Mouse (Mus musculus) midbrain, embryonic 13.5 days (tissue): ENCODE results near the gene Tnfrsf11a. TPM values are rescaled to one million over a fixed set of nuclear protein-coding genes. Genes with fewer than 3 reads are reported as not detected.
"Not testable (repeated sequence)": the region's sequence is repeated elsewhere in the genome, so short reads cannot be mapped to it uniquely, and the experiment has no call there.

Source experiments
- ATAC-seq: fragments of 200-750 bp; cut with Nextera tagmentation; 2 replicates; pipeline ENCODE4 v1.8.0; 2017; ENCODE audit warnings: mild to moderate bottlenecking, moderate TSS enrichment, moderate library complexity
- H3K27ac ChIP-seq: fragments of 300-500 bp; sonication (generic); 2 replicates; pipeline ENCODE4 v1.5.1; 2015; ENCODE audit warnings: inconsistent platforms, mild to moderate bottlenecking, moderate library complexity
- H3K27me3 ChIP-seq: fragments of 300-500 bp; sonication (generic); 2 replicates; pipeline ENCODE4 v1.6.1; 2015; ENCODE audit warnings: mild to moderate bottlenecking, inconsistent platforms
- H3K36me3 ChIP-seq: fragments of 300-500 bp; sonication (generic); 2 replicates; pipeline ENCODE4 v1.6.1; 2015; ENCODE audit warnings: mild to moderate bottlenecking, inconsistent platforms
- H3K4me1 ChIP-seq: fragments of 300-500 bp; sonication (generic); replicated peaks from 2 replicates; pipeline ENCODE4 v1.6.1; 2015; ENCODE audit warnings: inconsistent platforms
- H3K4me2 ChIP-seq: fragments of 300-500 bp; sonication (generic); replicated peaks from 2 replicates; pipeline ENCODE4 v1.6.1; 2015; ENCODE audit warnings: moderate library complexity, mild to moderate bottlenecking, inconsistent platforms
- H3K4me3 ChIP-seq: fragments of 300-500 bp; sonication (generic); replicated peaks from 2 replicates; pipeline ENCODE4 v1.5.1; 2015; ENCODE audit warnings: mild to moderate bottlenecking, inconsistent platforms
- H3K9ac ChIP-seq: fragments of 300-500 bp; sonication (generic); replicated peaks from 2 replicates; pipeline ENCODE4 v1.6.1; 2015; ENCODE audit warnings: mild to moderate bottlenecking, inconsistent platforms
- H3K9me3 ChIP-seq: fragments of 300-500 bp; sonication (generic); 2 replicates; pipeline ENCODE4 v1.6.1; 2016; ENCODE audit warnings: mild to moderate bottlenecking, inconsistent platforms
- WGBS: fragments of 180-500 bp; shearing (Covaris S2); methylation state at CpG from one replicate; pipeline ENCODE4 v1.1.7; 2015; 5-methylcytosine and 5-hydroxymethylcytosine counted together
- polyA plus RNA-seq: library from polyadenylated mRNA; unstranded; fragments of >200 nt; fragmentation: Nextera tagmentation; extraction: Ambion mirVana; gene quantifications from 2 replicates; pipeline ENCODE4 v1.2.1, GENCODE M21; 2015

The Tnfrsf11a gene
- polyA plus RNA-seq, 1 experiment from 2014 or later, result 0.36 TPM

GRCm38 (mm10) chr1:105759422-105760165 lies 20.9 kb upstream of the Tnfrsf11a start:
- H3K36me3 ChIP-seq, result peaks cover 1% of the 10 kb centered on the region; the same call in 1 of the 2 replicates
- ATAC-seq, result no peak
- peaks cover 7% of the 10 kb centered on the region; the same call in 1 of the 2 replicates for H3K9me3 ChIP-seq
- no peak overlapping the region for H3K4me3 ChIP-seq
- 89% methylated on average over 3 of the region's 3 CpGs for WGBS
- no peaks in the 10 kb centered on the region for H3K4me1 ChIP-seq
- no peak overlapping the region for H3K4me2 ChIP-seq
- H3K27ac ChIP-seq, result no peak overlapping the region
- no peaks in the 10 kb centered on the region for H3K27me3 ChIP-seq
- no peak overlapping the region for H3K9ac ChIP-seq

GRCm38 (mm10) chr1:105765586-105765985 lies 14.9 kb upstream of the Tnfrsf11a start:
- ATAC-seq, result no peak
- no peak overlapping the region for H3K4me3 ChIP-seq
- no peaks in the 10 kb centered on the region for H3K4me1 ChIP-seq
- peaks cover 7% of the 10 kb centered on the region; the same call in 1 of the 2 replicates for H3K9me3 ChIP-seq
- H3K27me3 ChIP-seq, result no peaks in the 10 kb centered on the region
- WGBS, result 76% methylated on average over 8 of the region's 8 CpGs
- no peaks in the 10 kb centered on the region for H3K36me3 ChIP-seq
- no peak overlapping the region for H3K9ac ChIP-seq
- no peak overlapping the region for H3K4me2 ChIP-seq
- H3K27ac ChIP-seq, result no peak overlapping the region

- not testable (repeated sequence) for H3K9me3 ChIP-seq, ATAC-seq, H3K36me3 ChIP-seq, H3K27me3 ChIP-seq, H3K4me2 ChIP-seq, H3K9ac ChIP-seq, H3K4me3 ChIP-seq, H3K4me1 ChIP-seq, H3K27ac ChIP-seq
- 92% methylated on average over 9 of the region's 9 CpGs for WGBS
Observed at GRCm38 (mm10) chr1:105766099-105766498, 14.4 kb upstream of the Tnfrsf11a start.

DNA sequence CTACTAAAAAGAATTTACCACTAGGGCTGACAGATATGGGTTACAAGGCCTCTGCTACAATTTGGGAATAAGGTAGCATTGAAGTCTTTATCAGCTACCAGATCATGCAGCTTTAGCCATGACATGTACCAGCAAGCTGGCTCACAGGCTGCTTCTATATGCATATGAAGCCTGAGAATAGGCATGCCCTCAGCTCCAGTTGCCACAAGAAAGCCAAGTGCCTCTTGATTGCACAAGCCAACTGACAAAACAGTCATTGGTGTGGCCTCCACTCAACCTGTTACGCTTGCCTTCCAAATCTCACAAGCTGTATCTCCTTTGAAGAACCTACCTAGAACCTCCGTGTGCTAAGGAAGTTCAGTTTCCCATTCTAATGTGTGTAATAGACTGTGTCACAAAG lies 12.1 kb upstream of the Tnfrsf11a start:
- Histone ChIP-seq H3K4me3 (no peak overlapping the region), H3K27me3 (no peaks in the 10 kb centered on the region), H3K36me3 (no peaks in the 10 kb centered on the region), H3K9me3 (no peaks in the 10 kb centered on the region), H3K4me1 (no peaks in the 10 kb centered on the region), H3K27ac (no peak overlapping the region), H3K4me2 (no peak overlapping the region), H3K9ac (no peak overlapping the region)
- ATAC-seq, result no peak
- 94% methylated on average over 2 of the region's 2 CpGs for WGBS

GRCm38 (mm10) chr1:105770685-105771084 lies 9.8 kb upstream of the Tnfrsf11a start:
- Histone ChIP-seq H3K27ac (no peak overlapping the region), H3K9me3 (no peaks in the 10 kb centered on the region), H3K9ac (no peak overlapping the region), H3K4me2 (no peak overlapping the region), H3K36me3 (no peaks in the 10 kb centered on the region), H3K4me3 (no peak overlapping the region), H3K27me3 (no peaks in the 10 kb centered on the region), H3K4me1 (no peaks in the 10 kb centered on the region)
- 87% methylated on average over 2 of the region's 2 CpGs for WGBS
- no peak for ATAC-seq

DNA sequence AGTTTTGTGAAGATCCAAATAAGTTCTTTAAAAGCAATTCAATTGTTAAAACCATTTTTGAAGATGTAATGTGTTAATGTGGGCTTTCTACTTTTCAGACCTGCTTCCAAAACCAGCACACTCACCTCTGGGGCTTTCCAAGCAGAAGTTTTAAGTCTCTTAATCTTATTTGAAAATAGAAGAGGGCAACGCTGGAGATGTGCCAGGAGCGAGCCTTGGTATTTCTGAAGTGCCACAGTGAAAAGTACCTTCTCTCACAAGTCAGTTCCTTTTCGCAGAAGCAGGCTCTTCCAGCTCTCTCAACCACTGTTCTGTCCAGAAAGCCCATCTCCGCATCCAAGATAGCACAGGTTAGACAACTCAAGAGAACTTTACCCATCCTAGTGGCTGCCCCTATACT lies 4.1 kb upstream of the Tnfrsf11a start:
- Histone ChIP-seq H3K4me2 (no peak overlapping the region), H3K4me1 (peaks cover 10% of the 10 kb centered on the region), H3K9ac (no peak overlapping the region), H3K27me3 (peaks cover 21% of the 10 kb centered on the region), H3K36me3 (no peaks in the 10 kb centered on the region), H3K9me3 (no peaks in the 10 kb centered on the region), H3K4me3 (no peak overlapping the region), H3K27ac (no peak overlapping the region)
- 90% methylated on average over 4 of the region's 4 CpGs for WGBS
- no peak for ATAC-seq

GRCm38 (mm10) chr1:105780079-105780456 lies 450 bp upstream of the Tnfrsf11a start:
- 40% methylated on average over 12 of the region's 12 CpGs for WGBS
- ATAC-seq, result no peak
- H3K27ac ChIP-seq, result no peak overlapping the region
- H3K4me3 ChIP-seq, result peak overlapping the region; percentile 62
- H3K9me3 ChIP-seq, result no peaks in the 10 kb centered on the region
- peaks cover 10% of the 10 kb centered on the region for H3K4me1 ChIP-seq
- peak overlapping the region; percentile 92 for H3K4me2 ChIP-seq
- peak overlapping the region; percentile 73 for H3K9ac ChIP-seq
- H3K27me3 ChIP-seq, result peaks cover 32% of the 10 kb centered on the region
- no peaks in the 10 kb centered on the region for H3K36me3 ChIP-seq

DNA sequence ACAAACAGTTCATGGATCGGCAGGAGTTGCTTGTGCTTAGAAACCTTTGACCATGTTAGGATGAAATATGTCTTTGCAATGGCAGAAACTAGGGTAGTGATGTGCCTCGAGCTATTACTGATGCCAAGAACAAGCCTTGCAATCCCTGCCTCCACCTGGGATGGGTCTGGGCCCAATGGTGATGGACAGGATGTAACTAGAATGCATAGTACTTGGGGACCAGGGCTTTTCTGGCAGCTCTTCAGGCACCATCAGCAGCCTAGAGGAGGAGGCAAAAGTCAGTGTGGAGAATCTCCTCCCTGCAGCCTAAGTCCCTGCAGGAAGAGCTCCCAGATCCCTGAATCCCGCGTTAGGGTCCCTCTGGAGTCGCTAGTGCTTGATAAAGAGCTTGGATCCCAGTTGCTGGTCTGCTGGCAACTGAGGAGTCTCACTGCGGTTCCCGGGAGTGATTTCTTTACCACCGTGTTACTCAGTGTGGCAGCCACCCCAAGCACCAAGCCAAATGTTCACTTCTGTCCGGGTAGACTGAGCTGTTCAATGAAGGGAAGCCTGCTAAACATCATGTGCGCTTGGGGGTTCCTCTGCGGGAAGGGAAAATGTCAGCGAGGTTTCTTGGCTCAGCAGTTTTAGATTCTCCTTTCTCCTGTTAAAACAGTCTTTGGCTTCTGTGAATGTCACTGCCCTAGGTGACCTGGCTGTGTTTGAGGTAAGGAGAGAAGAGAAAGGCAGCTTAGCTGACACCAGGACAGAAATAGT lies 1.1 kb downstream of the Tnfrsf11a start:
- H3K4me1 ChIP-seq, result peaks cover 10% of the 10 kb centered on the region
- H3K36me3 ChIP-seq, result no peaks in the 10 kb centered on the region
- no peaks in the 10 kb centered on the region for H3K9me3 ChIP-seq
- ATAC-seq, result no peak
- H3K27ac ChIP-seq, result no peak overlapping the region
- H3K4me2 ChIP-seq, result peak overlapping the region; percentile 92
- peak overlapping the region; percentile 62 for H3K4me3 ChIP-seq
- peaks cover 32% of the 10 kb centered on the region for H3K27me3 ChIP-seq
- H3K9ac ChIP-seq, result no peak overlapping the region
- 49% methylated on average over 12 of the region's 12 CpGs for WGBS

DNA sequence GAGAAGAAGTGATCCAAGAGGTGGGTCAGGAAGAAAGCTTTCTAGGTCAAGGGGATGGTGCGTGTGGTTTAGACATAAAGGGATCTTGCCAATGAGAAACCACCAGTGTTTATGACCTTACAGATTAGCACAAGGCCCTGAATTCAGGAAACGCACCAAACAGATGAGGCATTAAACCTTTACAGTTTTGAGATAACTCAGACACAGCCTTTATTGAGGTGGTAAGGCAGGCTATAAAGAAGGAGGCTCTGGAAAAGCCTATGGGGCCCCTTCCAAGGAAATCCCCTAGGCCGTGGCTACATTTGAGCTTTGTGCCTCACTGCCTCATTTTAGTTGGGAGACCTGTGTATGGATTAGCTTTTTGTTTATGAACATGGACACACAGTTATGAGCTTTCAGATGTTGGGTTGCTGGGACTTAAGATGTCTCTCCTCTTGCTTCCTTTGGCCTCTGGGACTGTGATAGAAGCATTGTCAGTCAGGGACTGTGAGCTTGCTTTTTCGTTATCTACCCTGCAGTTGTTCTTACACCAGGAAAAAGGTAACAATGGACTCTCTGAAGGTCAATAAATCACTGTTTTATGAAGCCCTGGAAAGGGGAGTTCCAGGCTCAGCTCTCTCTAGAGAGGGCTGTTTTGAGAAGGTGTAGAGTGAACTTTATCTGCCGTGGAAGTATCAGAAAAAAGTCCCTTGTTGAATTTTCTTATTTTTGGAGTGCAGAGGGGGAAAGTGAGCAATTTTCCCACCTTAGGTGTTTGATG lies 3.9 kb downstream of the Tnfrsf11a start:
- H3K4me2 ChIP-seq, result no peak overlapping the region
- H3K36me3 ChIP-seq, result no peaks in the 10 kb centered on the region
- no peak overlapping the region for H3K9ac ChIP-seq
- peaks cover 10% of the 10 kb centered on the region for H3K4me1 ChIP-seq
- no peak for ATAC-seq
- peaks cover 31% of the 10 kb centered on the region for H3K27me3 ChIP-seq
- H3K27ac ChIP-seq, result no peak overlapping the region
- no peak overlapping the region for H3K4me3 ChIP-seq
- 80% methylated on average over 5 of the region's 5 CpGs for WGBS
- H3K9me3 ChIP-seq, result no peaks in the 10 kb centered on the region

DNA sequence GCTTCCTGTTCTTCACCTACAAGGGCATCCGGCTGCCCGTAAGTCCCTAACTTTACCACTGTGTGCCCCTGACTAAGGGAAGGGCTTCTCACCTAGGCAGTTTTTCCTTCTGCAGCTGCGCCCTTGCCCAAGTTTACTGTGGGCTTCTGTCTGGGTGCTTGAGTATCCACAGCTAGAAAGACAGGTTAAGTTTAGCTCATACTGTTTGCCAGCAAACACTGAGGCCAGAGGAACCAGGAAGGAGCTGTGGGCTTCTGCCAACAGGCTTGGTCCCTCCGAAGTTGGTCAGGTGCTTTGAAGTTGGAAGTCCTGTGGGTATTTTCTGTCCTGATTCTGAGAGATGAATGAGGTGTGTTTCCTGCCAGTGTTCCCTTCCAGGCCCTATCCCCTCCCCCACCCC lies 4.6 kb downstream of the Tnfrsf11a start:
- no peaks in the 10 kb centered on the region for H3K36me3 ChIP-seq
- ATAC-seq, result no peak
- H3K27ac ChIP-seq, result no peak overlapping the region
- H3K9me3 ChIP-seq, result no peaks in the 10 kb centered on the region
- peaks cover 8% of the 10 kb centered on the region for H3K4me1 ChIP-seq
- no peak overlapping the region for H3K9ac ChIP-seq
- no peak overlapping the region for H3K4me3 ChIP-seq
- H3K4me2 ChIP-seq, result no peak overlapping the region
- H3K27me3 ChIP-seq, result peaks cover 24% of the 10 kb centered on the region
- WGBS, result 93% methylated on average over 4 of the region's 4 CpGs

GRCm38 (mm10) chr1:105786731-105787357 lies 6.3 kb downstream of the Tnfrsf11a start:
- Histone ChIP-seq H3K27me3 (peaks cover 8% of the 10 kb centered on the region), H3K9me3 (no peaks in the 10 kb centered on the region), H3K4me1 (no peaks in the 10 kb centered on the region), H3K27ac (no peak overlapping the region), H3K4me2 (no peak overlapping the region), H3K4me3 (no peak overlapping the region), H3K9ac (no peak overlapping the region), H3K36me3 (no peaks in the 10 kb centered on the region)
- ATAC-seq, result no peak
- 85% methylated on average over 6 of the region's 6 CpGs for WGBS

DNA sequence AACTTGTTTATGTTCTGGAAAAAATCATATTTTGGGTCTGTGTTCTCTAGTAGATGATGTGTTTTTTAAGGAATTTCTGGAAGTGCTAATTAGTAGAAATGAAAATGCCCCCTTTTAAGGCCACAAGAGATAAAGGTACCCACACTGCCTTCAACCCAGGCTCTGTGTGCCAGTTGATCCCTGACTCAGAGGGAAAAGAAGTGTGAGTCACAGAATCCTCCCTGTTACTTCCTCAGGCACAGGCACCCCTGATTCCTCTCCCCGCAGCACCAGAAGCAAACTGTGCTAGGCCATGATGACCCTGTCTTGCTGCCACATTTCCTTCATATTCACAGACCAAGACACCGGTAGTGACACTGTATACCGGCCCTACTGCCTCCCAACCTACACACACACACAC lies 9.6 kb downstream of the Tnfrsf11a start:
- 97% methylated on average over 3 of the region's 3 CpGs for WGBS
- Histone ChIP-seq H3K9ac (no peak overlapping the region), H3K36me3 (no peaks in the 10 kb centered on the region), H3K9me3 (no peaks in the 10 kb centered on the region), H3K27ac (no peak overlapping the region), H3K4me3 (no peak overlapping the region), H3K27me3 (no peaks in the 10 kb centered on the region), H3K4me1 (no peaks in the 10 kb centered on the region), H3K4me2 (no peak overlapping the region)
- no peak for ATAC-seq
